In genomic region chr1:57775496-57775790, GRCm38 (mm10) we compare ENCODE assay signal across 7 mouse cellular contexts. TPM values are rescaled to one million over a fixed set of nuclear protein-coding genes. Genes with fewer than 3 reads are reported as not detected.
A peak's percentile ranks its signal among the peaks of the same experiment; 100 is the strongest.
DNase-seq lines count a peak whose midpoint lies in the region; ATAC-seq lines count a peak whose summit lies in the region.

No protein-coding gene starts in this region.

- no peak for DNase-seq in lung, postnatal 4 days
- DNase-seq in embryonic facial prominence, embryonic 10.5 days (ENCODE audit: low spot score), result no peak
- no peak for DNase-seq in hindbrain, embryonic 10.5 days (ENCODE audit: low spot score)
- DNase-seq in urinary bladder, postnatal 25 days (ENCODE audit: low spot score), result peak; percentile 19

- peaks cover 20% of the 10 kb centered on the region for H3K4me1 ChIP-seq in lung, embryonic 15.5 days
- H3K4me1 ChIP-seq in embryonic facial prominence, embryonic 10.5 days, result peaks cover 10% of the 10 kb centered on the region; the same call in 1 of the 2 replicates
- H3K4me1 ChIP-seq in hindbrain, embryonic 10.5 days (replicated peaks), result peaks cover 30% of the 10 kb centered on the region
- no peaks in the 10 kb centered on the region for H3K4me1 ChIP-seq in liver, embryonic 16.5 days (ENCODE audit: control insufficient read depth, low read depth, low read length)

- ATAC-seq in lung, embryonic 15.5 days (ENCODE audit: borderline replicate concordance, extremely low read depth, low FRiP score, low TSS enrichment), result no peak
- ATAC-seq in liver, embryonic 16.5 days (ENCODE audit: low read depth), result no peak
- ATAC-seq in cerebellum, adult (ENCODE audit: insufficient number of reproducible peaks, low FRiP score, low TSS enrichment), result no peak

- peak overlapping the region; percentile 85 for H3K4me2 ChIP-seq in lung, embryonic 15.5 days
- peak overlapping the region; percentile 50 for H3K4me2 ChIP-seq in liver, embryonic 16.5 days (ENCODE audit: low read depth, low read length)

- H3K9me3 ChIP-seq in lung, embryonic 15.5 days, result no peaks in the 10 kb centered on the region
- no peaks in the 10 kb centered on the region for H3K9me3 ChIP-seq in embryonic facial prominence, embryonic 10.5 days
- no peaks in the 10 kb centered on the region for H3K9me3 ChIP-seq in hindbrain, embryonic 10.5 days
- H3K9me3 ChIP-seq in liver, embryonic 16.5 days (replicated peaks; ENCODE audit: control insufficient read depth, low read length), result no peaks in the 10 kb centered on the region

- H3K4me3 ChIP-seq in lung, embryonic 15.5 days, result peak overlapping the region; percentile 66
- H3K4me3 ChIP-seq in embryonic facial prominence, embryonic 10.5 days, result peak overlapping the region; percentile 68
- H3K4me3 ChIP-seq in hindbrain, embryonic 10.5 days, result peak overlapping the region; percentile 85
- H3K4me3 ChIP-seq in liver, embryonic 16.5 days (ENCODE audit: low read depth, low read length), result peak overlapping the region; percentile 61

- H3K9ac ChIP-seq in lung, embryonic 15.5 days, result peak overlapping the region; percentile 79
- peak overlapping the region; percentile 58 for H3K9ac ChIP-seq in liver, embryonic 16.5 days (ENCODE audit: low read depth, low read length)

- no peaks in the 10 kb centered on the region for H3K27me3 ChIP-seq in lung, embryonic 15.5 days
- peaks cover 22% of the 10 kb centered on the region; the same call in 1 of the 2 replicates for H3K27me3 ChIP-seq in embryonic facial prominence, embryonic 10.5 days (replicated peaks; ENCODE audit: low read depth, poor library complexity, severe bottlenecking)
- H3K27me3 ChIP-seq in hindbrain, embryonic 10.5 days (ENCODE audit: insufficient read depth, poor library complexity, severe bottlenecking), result peaks cover 7% of the 10 kb centered on the region; the same call in 1 of the 2 replicates
- peaks cover 22% of the 10 kb centered on the region for H3K27me3 ChIP-seq in liver, embryonic 16.5 days (ENCODE audit: control insufficient read depth, insufficient read depth, low read depth, low read length)

- under 1% methylated on average over 14 of the region's 14 CpGs for WGBS in lung, embryonic 15.5 days
- under 1% methylated on average over 14 of the region's 14 CpGs for WGBS in embryonic facial prominence, embryonic 10.5 days
- WGBS in hindbrain, embryonic 10.5 days, result under 1% methylated on average over 14 of the region's 14 CpGs
- WGBS in liver, embryonic 16.5 days (ENCODE audit: insufficient replicate concordance), result under 1% methylated on average over 14 of the region's 14 CpGs

- no peaks in the 10 kb centered on the region for H3K36me3 ChIP-seq in lung, embryonic 15.5 days
- H3K36me3 ChIP-seq in embryonic facial prominence, embryonic 10.5 days (replicated peaks), result no peaks in the 10 kb centered on the region
- H3K36me3 ChIP-seq in hindbrain, embryonic 10.5 days, result no peaks in the 10 kb centered on the region
- H3K36me3 ChIP-seq in liver, embryonic 16.5 days (ENCODE audit: control insufficient read depth, insufficient read depth), result no peaks in the 10 kb centered on the region

- peak overlapping the region; percentile 94 for H3K27ac ChIP-seq in lung, embryonic 15.5 days
- H3K27ac ChIP-seq in embryonic facial prominence, embryonic 10.5 days (replicated peaks), result peak overlapping the region; percentile 90
- H3K27ac ChIP-seq in hindbrain, embryonic 10.5 days, result peak overlapping the region; percentile 97
- H3K27ac ChIP-seq in liver, embryonic 16.5 days (ENCODE audit: low read length), result no peak overlapping the region; the same call in 1 of the 2 replicates

RNA-seq across cellular contexts. Expression of gene Spats2l, which starts 1.5 kb away (rescaled TPM):
- 73.7 and 79.6 TPM in 2 replicates for polyA plus RNA-seq in lung, embryonic 15.5 days (2015; fragmentation: Nextera tagmentation; extraction: Ambion mirVana)
- polyA plus RNA-seq in embryonic facial prominence, embryonic 10.5 days (2016; fragmentation: Nextera tagmentation; extraction: Ambion mirVana), result 18.7 and 23.5 TPM in 2 replicates
- 18.7 and 29.7 TPM in 2 replicates for polyA plus RNA-seq in hindbrain, embryonic 10.5 days (2016; fragmentation: Nextera tagmentation; extraction: Ambion mirVana)
- polyA plus RNA-seq in liver, embryonic 16.5 days (2015; fragmentation: Nextera tagmentation; extraction: Ambion mirVana), result 7.6 and 8.4 TPM in 2 replicates
